Mouse (Mus musculus) myocyte (in vitro differentiated cells): ENCODE results near the gene Fam43b.

Experiments used
- E2F4 ChIP-seq: IDR thresholded peaks from one replicate; pipeline ENCODE4 v1.6.1; 2011; ENCODE audit warnings: mild to moderate bottlenecking, control low read depth, moderate library complexity; ENCODE audit not compliant: insufficient read depth
- MAX ChIP-seq: IDR thresholded peaks from one replicate; pipeline ENCODE4 v1.6.1; 2011; ENCODE audit warnings: low read depth, mild to moderate bottlenecking, control low read depth
- MYOD1 ChIP-seq, 3 experiments: IDR thresholded peaks; one replicate each; pipeline ENCODE4 v1.6.1; 2011; ENCODE audit warnings: control low read depth in 2 of 3, low read depth in 2 of 3, mild to moderate bottlenecking in 2 of 3, moderate library complexity in 1 of 3; ENCODE audit not compliant: insufficient read length in 2 of 3, control insufficient read depth in 1 of 3
- POLR2A ChIP-seq: IDR thresholded peaks from one replicate; pipeline ENCODE4 v1.6.1; 2011; ENCODE audit warnings: low read depth, mild to moderate bottlenecking, control low read depth, moderate library complexity; ENCODE audit not compliant: insufficient read length
- REST ChIP-seq: IDR thresholded peaks from one replicate; pipeline ENCODE4 v1.6.1; 2011; ENCODE audit warnings: mild to moderate bottlenecking, control low read depth, moderate library complexity; ENCODE audit not compliant: insufficient read depth, insufficient read length
- TCF12 ChIP-seq: IDR thresholded peaks from one replicate; pipeline ENCODE4 v1.6.1; 2011; ENCODE audit warnings: mild to moderate bottlenecking, control low read depth; ENCODE audit not compliant: poor library complexity, insufficient read depth, severe bottlenecking
- USF1 ChIP-seq: IDR thresholded peaks from one replicate; pipeline ENCODE4 v1.6.1; 2011; ENCODE audit warnings: low read depth, mild to moderate bottlenecking, control low read depth, moderate library complexity

GRCm38 (mm10) chr4:138395971-138396645 lies at the start of gene Fam43b:
- TF ChIP-seq USF1 (no peak), POLR2A (no peak), MAX (no peak), REST (no peak), MYOD1 (IDR thresholded peaks at IDR 0.05; ENCODE audit: control insufficient read depth in 1 of 3, insufficient read length in 2 of 3, low read depth in 2 of 3) (no peak), TCF12 (no peak), E2F4 (no peak)
